Mouse (Mus musculus) right cerebral cortex, postnatal 36 days (tissue): ENCODE measurements at regions not wholly inside any gene's neighbourhood (a gene's known extent, or its start where the extent isn't known, plus 50 kb on each side); places are given as distances from the start of the nearest gene placed in this dataset.
"Not testable (repeated sequence)": the region's sequence is repeated elsewhere in the genome, so short reads cannot be mapped to it uniquely, and the experiment has no call there.

ENCODE experiments used
- DNase-seq, 2 experiments: peaks; one replicate each; pipeline ENCODE4 v3.0.0; 2022; ENCODE audit warnings: low spot score in 2 of 2, mixed read lengths in 1 of 2

GRCm38 (mm10) chr5:17208554-17209283 is 164.3 kb upstream of the Speer4f2 start:
- DNase-seq, result no peak

- no peak for DNase-seq
Observed at GRCm38 (mm10) chr5:17210723-17211245, 162.2 kb upstream of the Speer4f2 start.

- DNase-seq, result not testable (repeated sequence)
Observed at GRCm38 (mm10) chr5:17223542-17223941, 149.4 kb upstream of the Speer4f2 start.

- DNase-seq, result no peak
Observed at GRCm38 (mm10) chr5:17247732-17248606, 125.0 kb upstream of the Speer4f2 start.

- DNase-seq, result no peak
Observed at GRCm38 (mm10) chr5:17260541-17261325, 112.2 kb upstream of the Speer4f2 start.

GRCm38 (mm10) chr5:17262126-17262525 is 110.9 kb upstream of the Speer4f2 start:
- no peak for DNase-seq

- DNase-seq, result no peak
Observed at GRCm38 (mm10) chr5:17271153-17271552, 101.8 kb upstream of the Speer4f2 start.

GRCm38 (mm10) chr5:17271722-17272479 is 101.1 kb upstream of the Speer4f2 start:
- DNase-seq, result no peak

- no peak for DNase-seq
Observed at GRCm38 (mm10) chr5:17275346-17275745, 97.6 kb upstream of the Speer4f2 start.

- DNase-seq, result no peak
Observed at GRCm38 (mm10) chr5:17276782-17277578, 96.0 kb upstream of the Speer4f2 start.

- no peak for DNase-seq
Observed at GRCm38 (mm10) chr5:17280203-17280602, 92.8 kb upstream of the Speer4f2 start.

- no peak for DNase-seq
Observed at GRCm38 (mm10) chr5:17280951-17281350, 92.0 kb upstream of the Speer4f2 start.

GRCm38 (mm10) chr5:17289028-17289427 is 84.0 kb upstream of the Speer4f2 start:
- no peak for DNase-seq

- DNase-seq, result no peak
Observed at GRCm38 (mm10) chr5:17292559-17292958, 80.4 kb upstream of the Speer4f2 start.

- DNase-seq, result no peak
Observed at GRCm38 (mm10) chr5:17296571-17297035, 76.4 kb upstream of the Speer4f2 start.

- DNase-seq, result no peak
Observed at GRCm38 (mm10) chr5:17299846-17300245, 73.1 kb upstream of the Speer4f2 start.

GRCm38 (mm10) chr5:17321501-17321900 is 51.5 kb upstream of the Speer4f2 start:
- no peak for DNase-seq
